Mouse (Mus musculus) embryonic facial prominence, embryonic 14.5 days (tissue): ENCODE results near the gene D030056L22Rik. TPM values are rescaled to one million over a fixed set of nuclear protein-coding genes. Genes with fewer than 3 reads are reported as not detected.

Experiments used
- polyA plus RNA-seq: library from polyadenylated mRNA; unstranded; fragments of >200 nt; fragmentation: Nextera tagmentation; extraction: Ambion mirVana; gene quantifications from 2 replicates; pipeline ENCODE4 v1.2.1, GENCODE M21; 2014

Gene D030056L22Rik
- polyA plus RNA-seq, 1 experiment from 2014 or later: 29.0 TPM

Other genes starting within 250 kb of the D030056L22Rik start
- 105 and 116 TPM in 2 replicates for gene Ostf1, start 81.4 kb upstream of the D030056L22Rik start, polyA plus RNA-seq
- 8.6 and 9.8 TPM in 2 replicates for gene Nmrk1, start 81.2 kb upstream of the D030056L22Rik start, polyA plus RNA-seq
- gene Carnmt1, start 42.4 kb upstream of the D030056L22Rik start, polyA plus RNA-seq: 37.5 and 40.2 TPM in 2 replicates
- 0.35 and 0.48 TPM in 2 replicates for gene Trpm6, start 36.8 kb downstream of the D030056L22Rik start, polyA plus RNA-seq